Mouse (Mus musculus) MEL (cell line): Measurements from ENCODE around the gene Rgs8. TPM values are rescaled to one million over a fixed set of nuclear protein-coding genes. Genes with fewer than 3 reads are reported as not detected.

Experiments used
- DNase-seq: peaks from one replicate; pipeline ENCODE4 v3.0.0; 2011; ENCODE audit warnings: low read depth, low spot score
- H3K27ac ChIP-seq: 2 replicates; pipeline ENCODE4 v1.5.1; 2012; ENCODE audit warnings: low read depth, mild to moderate bottlenecking, control low read depth, low read length, moderate library complexity; ENCODE audit not compliant: control insufficient read depth
- H3K27me3 ChIP-seq, 2 experiments: fragments of 150-350 bp in 1 of 2; sonication (generic) in 1 of 2; 2 replicates each; pipeline ENCODE4 v1.6.1; 2012; ENCODE audit warnings: low read length in 2 of 2, mild to moderate bottlenecking in 2 of 2, improper control_type of control experiment in 1 of 2, moderate library complexity in 1 of 2; ENCODE audit not compliant: insufficient read depth in 2 of 2, control insufficient read depth in 1 of 2
- H3K36me3 ChIP-seq, 2 experiments: 2 replicates each; pipeline ENCODE4 v1.6.1; 2012 to 2014; ENCODE audit warnings: low read length in 2 of 2, improper control_type of control experiment in 1 of 2, inconsistent platforms in 1 of 2, mild to moderate bottlenecking in 1 of 2; ENCODE audit not compliant: insufficient read depth in 2 of 2, control insufficient read depth in 1 of 2
- H3K4me1 ChIP-seq, 2 experiments: fragments of 150-350 bp in 1 of 2; sonication (generic) in 1 of 2; 2 replicates each; pipeline ENCODE4 v1.6.1; 2012; ENCODE audit warnings: low read length in 2 of 2, improper control_type of control experiment in 1 of 2, mild to moderate bottlenecking in 1 of 2; ENCODE audit not compliant: insufficient read depth in 2 of 2, control insufficient read depth in 1 of 2
- H3K4me3 ChIP-seq, 2 experiments: fragments of 150-350 bp in 1 of 2; sonication (generic) in 1 of 2; 2 replicates each; pipeline ENCODE4 v1.5.1; 2012; ENCODE audit warnings: low read depth in 2 of 2, low read length in 2 of 2, mild to moderate bottlenecking in 2 of 2, moderate library complexity in 2 of 2, control low read depth in 1 of 2, improper control_type of control experiment in 1 of 2; ENCODE audit not compliant: control insufficient read depth in 1 of 2, insufficient read depth in 1 of 2
- H3K79me2 ChIP-seq: 2 replicates; pipeline ENCODE4 v1.6.1; 2012; ENCODE audit warnings: mild to moderate bottlenecking, low read length, moderate library complexity; ENCODE audit not compliant: control insufficient read depth, poor library complexity, insufficient read depth
- H3K9ac ChIP-seq: 2 replicates; pipeline ENCODE4 v1.6.1; 2012; ENCODE audit warnings: low read depth, mild to moderate bottlenecking, control low read depth, low read length, moderate library complexity; ENCODE audit not compliant: control insufficient read depth, poor library complexity, severe bottlenecking
- H3K9me3 ChIP-seq: fragments of 150-350 bp; sonication (generic); replicated peaks from 2 replicates; pipeline ENCODE4 v1.6.1; 2012; ENCODE audit warnings: mild to moderate bottlenecking, low read length, improper control_type of control experiment, moderate library complexity; ENCODE audit not compliant: insufficient read depth
- BHLHE40 ChIP-seq: IDR thresholded peaks from 2 replicates; pipeline ENCODE4 v1.6.1; 2012; ENCODE audit warnings: low read depth, mild to moderate bottlenecking, inconsistent platforms, low read length, improper control_type of control experiment, borderline replicate concordance
- CTCF ChIP-seq, 3 experiments: IDR thresholded peaks in 2 of 3; conservative IDR thresholded peaks in 1 of 3; 2 replicates each; pipeline ENCODE4 v1.5.1; 2011 to 2012; ENCODE audit warnings: low read length in 3 of 3, low read depth in 2 of 3, mild to moderate bottlenecking in 2 of 3, improper control_type of control experiment in 1 of 3, inconsistent platforms in 1 of 3, mixed read lengths in 1 of 3, moderate library complexity in 1 of 3; ENCODE audit not compliant: control insufficient read depth in 1 of 3, insufficient read depth in 1 of 3, poor library complexity in 1 of 3, severe bottlenecking in 1 of 3
- E2F4 ChIP-seq: IDR thresholded peaks from 2 replicates; pipeline ENCODE4 v1.6.1; 2011; ENCODE audit warnings: low read depth, low read length, improper control_type of control experiment, borderline replicate concordance
- ELF1 ChIP-seq: IDR thresholded peaks from 2 replicates; pipeline ENCODE4 v1.6.1; 2014; ENCODE audit warnings: low read depth, mild to moderate bottlenecking, inconsistent platforms, low read length, improper control_type of control experiment, moderate library complexity
- ETS1 ChIP-seq: IDR thresholded peaks from 2 replicates; pipeline ENCODE4 v1.6.1; 2012; ENCODE audit warnings: low read depth, mild to moderate bottlenecking, inconsistent platforms, low read length, improper control_type of control experiment, moderate library complexity
- GATA1 ChIP-seq: IDR thresholded peaks from 2 replicates; pipeline ENCODE4 v1.6.1; 2011; ENCODE audit warnings: low read depth, low read length, improper control_type of control experiment
- JUND ChIP-seq: IDR thresholded peaks from 2 replicates; pipeline ENCODE4 v1.6.1; 2011; ENCODE audit warnings: low read depth, mild to moderate bottlenecking, improper control_type of control experiment, low read length
- KAT2A ChIP-seq: conservative IDR thresholded peaks from 2 replicates; pipeline ENCODE4 v1.6.1; 2012; ENCODE audit warnings: low read depth, low read length, improper control_type of control experiment, inconsistent platforms
- MAZ ChIP-seq: IDR thresholded peaks from 2 replicates; pipeline ENCODE4 v1.6.1; 2012; ENCODE audit warnings: low read depth, mild to moderate bottlenecking, inconsistent platforms, low read length, improper control_type of control experiment
- MEF2A ChIP-seq: IDR thresholded peaks from 2 replicates; pipeline ENCODE4 v1.6.1; 2014; ENCODE audit warnings: low read depth, mild to moderate bottlenecking, inconsistent platforms, low read length, improper control_type of control experiment; ENCODE audit not compliant: poor library complexity, insufficient replicate concordance, severe bottlenecking; ENCODE audit errors: extremely low read depth
- MXI1 ChIP-seq: IDR thresholded peaks from 2 replicates; pipeline ENCODE4 v1.6.1; 2011; ENCODE audit warnings: mild to moderate bottlenecking, low read depth, low read length, improper control_type of control experiment
- MYB ChIP-seq: IDR thresholded peaks from 2 replicates; pipeline ENCODE4 v1.6.1; 2011; ENCODE audit warnings: mild to moderate bottlenecking, low read depth, low read length, improper control_type of control experiment
- MYC ChIP-seq: IDR thresholded peaks from 2 replicates; pipeline ENCODE4 v1.6.1; 2011; ENCODE audit warnings: low read depth, mild to moderate bottlenecking, low read length, improper control_type of control experiment, moderate library complexity
- NRF1 ChIP-seq: IDR thresholded peaks from 2 replicates; pipeline ENCODE4 v1.6.1; 2014; ENCODE audit warnings: low read depth, mild to moderate bottlenecking, inconsistent platforms, low read length, improper control_type of control experiment, moderate library complexity; ENCODE audit not compliant: poor library complexity, insufficient read depth, severe bottlenecking
- POLR2A ChIP-seq, 2 experiments: IDR thresholded peaks; 2 replicates each; pipeline ENCODE4 v1.6.1; 2011 to 2012; ENCODE audit warnings: low read length in 2 of 2, mild to moderate bottlenecking in 2 of 2, control low read depth in 1 of 2, improper control_type of control experiment in 1 of 2, low read depth in 1 of 2, moderate library complexity in 1 of 2; ENCODE audit not compliant: control insufficient read depth in 1 of 2, insufficient read depth in 1 of 2, poor library complexity in 1 of 2
- POLR2AphosphoS2 ChIP-seq: IDR thresholded peaks from 2 replicates; pipeline ENCODE4 v1.6.1; 2011; ENCODE audit warnings: low read length, improper control_type of control experiment
- RCOR1 ChIP-seq: IDR thresholded peaks from 2 replicates; pipeline ENCODE4 v1.6.1; 2012; ENCODE audit warnings: low read depth, mild to moderate bottlenecking, inconsistent platforms, low read length, improper control_type of control experiment
- TAL1 ChIP-seq: IDR thresholded peaks from 2 replicates; pipeline ENCODE4 v1.6.1; 2012; ENCODE audit warnings: mild to moderate bottlenecking, inconsistent platforms, low read length, moderate library complexity, mixed read lengths
- UBTF ChIP-seq: IDR thresholded peaks from 2 replicates; pipeline ENCODE4 v1.6.1; 2012; ENCODE audit warnings: low read depth, mild to moderate bottlenecking, inconsistent platforms, low read length, improper control_type of control experiment, moderate library complexity, borderline replicate concordance; ENCODE audit not compliant: insufficient read depth
- USF2 ChIP-seq, 2 experiments: IDR thresholded peaks; 2 replicates each; pipeline ENCODE4 v1.6.1; 2011 to 2012; ENCODE audit warnings: improper control_type of control experiment in 2 of 2, low read length in 2 of 2, borderline replicate concordance in 1 of 2, inconsistent platforms in 1 of 2, low read depth in 1 of 2, mild to moderate bottlenecking in 1 of 2; ENCODE audit not compliant: insufficient read depth in 1 of 2
- ZKSCAN1 ChIP-seq: IDR thresholded peaks from 2 replicates; pipeline ENCODE4 v1.6.1; 2012; ENCODE audit warnings: low read depth, mild to moderate bottlenecking, inconsistent platforms, low read length, improper control_type of control experiment, moderate library complexity
- polyA plus RNA-seq, 2 experiments: library from polyadenylated mRNA; stranded (reverse) in 1 of 2; unstranded in 1 of 2; fragments of >175 nt in 1 of 2; fragments of >200 nt in 1 of 2; gene quantifications; 2 replicates each; pipeline versions ENCODE4 v1.2.1 to v1.2.4; 2012; ENCODE audit warnings: low replicate concordance in 2 of 2, low read depth in 1 of 2; ENCODE audit not compliant: insufficient read length in 2 of 2, insufficient read depth in 1 of 2, missing spikeins in 1 of 2
- total RNA-seq: library from RNA; depleted of rRNA; stranded (reverse); fragments of 300-350 nt; gene quantifications from 2 replicates; pipeline ENCODE4 v1.2.3, GENCODE M21; 2012

Rgs8 gene
- total and polyA plus RNA-seq, 3 experiments, result not detected

GRCm38 (mm10) chr1:153623036-153623435 is 29.8 kb upstream of the Rgs8 start:
- H3K36me3 ChIP-seq, result no peaks in the 10 kb centered on the region
- TF ChIP-seq UBTF (no peak), ETS1 (no peak), MAZ (no peak), BHLHE40 (no peak)
- TF ChIP-seq, all 39 proteins: peak for 0
- no peaks in the 10 kb centered on the region for H3K9me3 ChIP-seq
- H3K27ac ChIP-seq, result no peak overlapping the region
- no peaks in the 10 kb centered on the region for H3K79me2 ChIP-seq
- H3K9ac ChIP-seq, result no peak overlapping the region
- no peak overlapping the region for H3K4me3 ChIP-seq
- H3K27me3 ChIP-seq, result no peaks in the 10 kb centered on the region
- no peaks in the 10 kb centered on the region for H3K4me1 ChIP-seq
- DNase-seq, result no peak

DNA sequence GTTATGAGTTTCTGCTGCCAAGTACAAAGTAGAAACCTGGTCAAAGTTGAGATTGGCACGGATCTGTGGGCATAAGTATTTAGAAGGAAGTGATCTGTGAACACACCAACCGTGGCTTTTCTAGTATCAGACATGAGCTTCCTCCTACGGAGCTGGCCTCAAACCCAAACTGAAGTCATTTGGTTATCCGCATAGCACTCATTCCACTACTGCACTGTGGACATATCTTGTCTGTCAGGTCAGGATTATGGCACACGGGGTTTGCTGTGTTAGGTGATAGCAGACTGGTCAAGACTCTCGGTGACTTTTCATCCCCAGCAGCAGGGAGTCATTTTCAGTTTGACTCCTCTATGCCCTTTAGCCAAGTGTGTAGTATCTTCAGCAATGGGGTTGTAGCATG is 20.1 kb upstream of the Rgs8 start:
- Histone ChIP-seq H3K9me3 (no peaks in the 10 kb centered on the region), H3K4me3 (no peak overlapping the region), H3K27ac (no peak overlapping the region), H3K36me3 (no peaks in the 10 kb centered on the region), H3K79me2 (no peaks in the 10 kb centered on the region), H3K4me1 (no peaks in the 10 kb centered on the region), H3K9ac (no peak overlapping the region), H3K27me3 (no peaks in the 10 kb centered on the region)
- no peak for DNase-seq
- TF ChIP-seq POLR2A (IDR thresholded peaks at IDR 0.05; ENCODE audit: control insufficient read depth in 1 of 2, insufficient read depth in 1 of 2, low read depth in 1 of 2, low read length in 2 of 2, poor library complexity in 1 of 2), result no peak
- TF ChIP-seq RCOR1, result no peak
- TF ChIP-seq POLR2AphosphoS2, result no peak
- no peak for TF ChIP-seq MYB
- TF ChIP-seq USF2 (IDR thresholded peaks at IDR 0.05; ENCODE audit: borderline replicate concordance in 1 of 2, insufficient read depth in 1 of 2, low read depth in 1 of 2, low read length in 2 of 2), result no peak
- TF ChIP-seq MYC, result no peak

DNA sequence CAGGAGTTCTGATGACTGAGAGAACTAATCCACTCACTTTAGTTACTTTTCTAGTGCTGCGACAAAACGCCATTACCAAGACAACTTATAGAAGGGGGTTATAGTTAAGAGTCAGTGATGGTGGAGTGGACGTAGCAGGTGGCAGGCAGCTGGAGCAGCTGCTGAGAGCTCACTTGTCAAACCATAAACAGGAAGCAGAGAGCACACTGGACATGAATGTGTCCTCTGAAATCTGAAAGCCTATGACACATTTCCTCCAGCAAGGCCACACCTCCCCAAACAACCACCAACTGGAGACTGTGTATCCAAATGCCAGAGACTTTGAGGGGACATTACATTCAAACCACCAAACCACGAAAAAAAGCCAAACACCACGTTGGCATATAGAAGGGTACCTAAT is 17.8 kb upstream of the Rgs8 start:
- no peak for DNase-seq
- H3K27ac ChIP-seq, result no peak overlapping the region
- TF ChIP-seq TAL1 (no peak), E2F4 (no peak), POLR2A (IDR thresholded peaks at IDR 0.05; ENCODE audit: control insufficient read depth in 1 of 2, insufficient read depth in 1 of 2, low read depth in 1 of 2, low read length in 2 of 2, poor library complexity in 1 of 2) (no peak), JUND (no peak), GATA1 (no peak), NRF1 (no peak), ZKSCAN1 (no peak), CTCF (IDR thresholded peaks at IDR 0.05 in 2 of 3, conservative IDR thresholded peaks at IDR 0.05 in 1 of 3; ENCODE audit: control insufficient read depth in 1 of 3, insufficient read depth in 1 of 3, low read depth in 2 of 3, low read length in 3 of 3, poor library complexity in 1 of 3, severe bottlenecking in 1 of 3) (no peak), ETS1 (no peak), MEF2A (no peak), ELF1 (no peak), KAT2A (no peak), MXI1 (no peak), POLR2AphosphoS2 (no peak), UBTF (no peak)
- TF ChIP-seq, all 39 proteins: peak for 0
- H3K9me3 ChIP-seq, result no peaks in the 10 kb centered on the region
- no peak overlapping the region for H3K9ac ChIP-seq
- no peaks in the 10 kb centered on the region for H3K4me1 ChIP-seq
- H3K36me3 ChIP-seq, result no peaks in the 10 kb centered on the region
- H3K27me3 ChIP-seq, result no peaks in the 10 kb centered on the region
- H3K79me2 ChIP-seq, result no peaks in the 10 kb centered on the region
- no peak overlapping the region for H3K4me3 ChIP-seq
